Mouse (Mus musculus): ENCODE results near the gene Arsb.

DNA sequence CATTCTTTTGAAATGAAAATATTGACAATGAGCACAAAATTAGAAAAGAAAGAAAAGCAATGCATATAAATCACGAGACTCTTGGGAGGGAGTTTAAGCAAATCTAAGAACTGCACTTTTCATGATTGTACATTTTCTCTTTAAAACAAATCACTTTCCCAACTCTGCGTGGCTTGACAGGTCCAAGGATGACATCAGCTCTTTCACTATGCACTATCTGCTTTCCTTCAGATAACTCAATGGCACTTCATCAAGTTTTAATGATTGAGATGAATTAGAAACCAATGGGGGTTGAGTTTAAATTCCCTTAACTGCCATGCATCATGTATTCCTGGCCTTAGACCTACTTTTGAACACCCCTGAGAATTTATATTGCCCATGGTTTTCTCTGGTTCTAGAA, 124.0 kb downstream of the Arsb start:
- TF ChIP-seq TCF12 (IDR thresholded peaks at IDR 0.05; ENCODE audit: insufficient read depth, poor library complexity, severe bottlenecking): no peak
- TF ChIP-seq CEBPB (IDR thresholded peaks at IDR 0.05; ENCODE audit: insufficient read depth, poor library complexity, severe bottlenecking): no peak
- TF ChIP-seq POLR2A (IDR thresholded peaks at IDR 0.05; ENCODE audit: insufficient read length, low read depth): no peak
- TF ChIP-seq USF1 (IDR thresholded peaks at IDR 0.05; ENCODE audit: low read depth): no peak
- no peak for TF ChIP-seq MAX (IDR thresholded peaks at IDR 0.05; ENCODE audit: low read depth)
- no peak for TF ChIP-seq E2F4 (IDR thresholded peaks at IDR 0.05; ENCODE audit: insufficient read depth)

Measured in myocyte (in vitro differentiated cells).